ENCODE assay signal across 8 mouse cellular contexts in genomic region chr1:133735995-133736652, GRCm38 (mm10). TPM values are rescaled to one million over a fixed set of nuclear protein-coding genes. Genes with fewer than 3 reads are reported as not detected.
A peak's percentile ranks its signal among the peaks of the same experiment; 100 is the strongest.
DNase-seq lines count a peak whose midpoint lies in the region; ATAC-seq and TF ChIP-seq lines count a peak whose summit lies in the region.

No protein-coding gene starts in this region.

- no peak overlapping the region for H3K9ac ChIP-seq in ES-Bruce4 (ENCODE audit: low read depth, poor library complexity, severe bottlenecking)
- peak overlapping the region; percentile 79 for H3K9ac ChIP-seq in heart, embryonic 13.5 days
- 0 out of 2 replicates have a peak overlapping the region, but pooled peaks have one; percentile 46 for H3K9ac ChIP-seq in kidney, postnatal 0 days (ENCODE audit: low read depth, low read length)

- 0 out of 2 replicates have a peak, but pooled peaks have one; percentile 36 for TF ChIP-seq EP300 in ES-Bruce4 (IDR thresholded peaks at IDR 0.05; ENCODE audit: insufficient read depth, low read depth, low read length)

- no peaks in the 10 kb centered on the region for H3K9me3 ChIP-seq in ES-Bruce4 (replicated peaks; ENCODE audit: control insufficient read depth, insufficient read depth, low read length, poor library complexity, severe bottlenecking)
- H3K9me3 ChIP-seq in heart, embryonic 13.5 days, result no peaks in the 10 kb centered on the region
- H3K9me3 ChIP-seq in kidney, postnatal 0 days (replicated peaks; ENCODE audit: low read length), result no peaks in the 10 kb centered on the region

- peak; percentile 97 for TF ChIP-seq CTCF in ES-Bruce4 (IDR thresholded peaks at IDR 0.05; ENCODE audit: low read depth, low read length)
- peak; percentile 97 for TF ChIP-seq CTCF in kidney, postnatal 0 days (IDR thresholded peaks at IDR 0.05; ENCODE audit: low read depth)

- DNase-seq in brain, adult 2 months (ENCODE audit: low read depth, low spot score), result peak; percentile 90
- peak; percentile 92 for DNase-seq in kidney, postnatal 0 days (ENCODE audit: low spot score)
- peak; percentile 61 for DNase-seq in liver
- peak; percentile 52 for DNase-seq in naive thymus-derived CD4-positive, alpha-beta T cell, adult 2 months (ENCODE audit: low read depth)
- peak; percentile 43 for DNase-seq in thymus, postnatal 0 days (ENCODE audit: low spot score)

- H3K27me3 ChIP-seq in ES-Bruce4 (ENCODE audit: control insufficient read depth, insufficient read depth, low read length, poor library complexity, severe bottlenecking), result no peaks in the 10 kb centered on the region
- peaks cover 3% of the 10 kb centered on the region; the same call in 1 of the 2 replicates for H3K27me3 ChIP-seq in heart, embryonic 13.5 days (replicated peaks)
- H3K27me3 ChIP-seq in kidney, postnatal 0 days (ENCODE audit: insufficient read depth, low read length), result no peaks in the 10 kb centered on the region

- 19% methylated on average over 17 of the region's 17 CpGs for WGBS in heart, embryonic 13.5 days
- 8% methylated on average over 17 of the region's 17 CpGs for WGBS in kidney, postnatal 0 days

- no peak overlapping the region for H3K27ac ChIP-seq in ES-Bruce4 (ENCODE audit: insufficient read depth, low read length)
- no peak overlapping the region for H3K27ac ChIP-seq in heart, embryonic 13.5 days (replicated peaks)
- H3K27ac ChIP-seq in kidney, postnatal 0 days, result no peak overlapping the region

- peak overlapping the region; percentile 56 for H3K4me2 ChIP-seq in heart, embryonic 13.5 days
- H3K4me2 ChIP-seq in kidney, postnatal 0 days (ENCODE audit: low read length), result peak overlapping the region; percentile 48

- peaks cover under 1% of the 10 kb centered on the region for H3K4me1 ChIP-seq in ES-Bruce4 (ENCODE audit: control insufficient read depth, insufficient read depth, low read length)
- peaks cover 9% of the 10 kb centered on the region for H3K4me1 ChIP-seq in heart, embryonic 13.5 days
- no peaks in the 10 kb centered on the region for H3K4me1 ChIP-seq in kidney, postnatal 0 days (replicated peaks; ENCODE audit: insufficient read depth, low read length)

- ATAC-seq in erythroblast, adult 5-6 weeks (replicated peaks; ENCODE audit: low FRiP score, poor library complexity, severe bottlenecking), result peak; percentile 49
- no peak; the same call in 1 of the 2 replicates for ATAC-seq in heart, embryonic 13.5 days (ENCODE audit: extremely low read depth, insufficient number of reproducible peaks, low FRiP score, low TSS enrichment)
- peak; percentile 68 for ATAC-seq in kidney, postnatal 0 days (replicated peaks; ENCODE audit: low FRiP score, low read depth)

- no peak overlapping the region for H3K4me3 ChIP-seq in ES-Bruce4 (ENCODE audit: low read depth, low read length)
- H3K4me3 ChIP-seq in heart, embryonic 13.5 days, result peak overlapping the region; percentile 31
- peak overlapping the region; percentile 20; the same call in 1 of the 2 replicates for H3K4me3 ChIP-seq in kidney, postnatal 0 days (replicated peaks; ENCODE audit: low read depth, low read length)

- H3K36me3 ChIP-seq in ES-Bruce4 (ENCODE audit: control insufficient read depth, insufficient read depth, low read length, poor library complexity, severe bottlenecking), result no peaks in the 10 kb centered on the region
- peaks cover 84% of the 10 kb centered on the region for H3K36me3 ChIP-seq in heart, embryonic 13.5 days
- H3K36me3 ChIP-seq in kidney, postnatal 0 days (ENCODE audit: insufficient read depth, low read length), result 0 out of 2 replicates have a peak, but pooled peaks cover 6% of the 10 kb centered on the region

- TF ChIP-seq POLR2A in ES-Bruce4 (IDR thresholded peaks at IDR 0.05; ENCODE audit: insufficient read depth, low read length), result no peak

RNA-seq across cellular contexts. Expression of gene Lax1, which starts 46.2 kb away (rescaled TPM):
- polyA plus RNA-seq in ES-Bruce4 (2011; ENCODE audit: insufficient read depth, insufficient read length, low read depth, missing spikeins), result 1.4 and 1.5 TPM in 2 replicates
- 1.3 TPM in 1 of 2 replicates, not detected in the other for total RNA-seq in erythroblast, adult 5-6 weeks (2015; ENCODE audit: low replicate concordance)
- total RNA-seq in erythroblast, adult 5-6 weeks (2017; ENCODE audit: low replicate concordance), result 1.7 and 2.0 TPM in 2 replicates
- polyA plus RNA-seq in heart, embryonic 13.5 days (2015; fragmentation: Nextera tagmentation; extraction: Ambion mirVana), result 0.24 and 0.39 TPM in 2 replicates
- polyA plus RNA-seq in kidney, postnatal 0 days (2015; fragmentation: Nextera tagmentation; extraction: Ambion mirVana), result 0.58 and 0.61 TPM in 2 replicates
- 27.3 and 29.4 TPM in 2 replicates for polyA plus RNA-seq in thymus, postnatal 0 days (2015; fragmentation: Nextera tagmentation; extraction: Ambion mirVana)

Comparison
In these comparisons a context has a peak if more than half of its experiments do, and no peak if none do; other contexts are left out.
1. RNA of gene Lax1, which starts 46.2 kb away (polyA plus RNA-seq): 27.3 to 29.4 TPM in thymus, postnatal 0 days; 1.4 to 1.5 TPM in ES-Bruce4, 0.58 to 0.61 TPM in kidney, postnatal 0 days and 0.24 to 0.39 TPM in heart, embryonic 13.5 days; every median in the first group is over 10 times any median in the second.
2. Peak in every context shown above with its lines, with median percentiles within 50 percentile points of each other: DNase-seq.